Mouse (Mus musculus): Measurements from ENCODE around the gene Clcn2. TPM values are rescaled to one million over a fixed set of nuclear protein-coding genes. Genes with fewer than 3 reads are reported as not detected.

Clcn2 gene
- total and polyA plus RNA-seq, 3 experiments: 5.4 to 9.4 TPM; not detected in 1

DNA sequence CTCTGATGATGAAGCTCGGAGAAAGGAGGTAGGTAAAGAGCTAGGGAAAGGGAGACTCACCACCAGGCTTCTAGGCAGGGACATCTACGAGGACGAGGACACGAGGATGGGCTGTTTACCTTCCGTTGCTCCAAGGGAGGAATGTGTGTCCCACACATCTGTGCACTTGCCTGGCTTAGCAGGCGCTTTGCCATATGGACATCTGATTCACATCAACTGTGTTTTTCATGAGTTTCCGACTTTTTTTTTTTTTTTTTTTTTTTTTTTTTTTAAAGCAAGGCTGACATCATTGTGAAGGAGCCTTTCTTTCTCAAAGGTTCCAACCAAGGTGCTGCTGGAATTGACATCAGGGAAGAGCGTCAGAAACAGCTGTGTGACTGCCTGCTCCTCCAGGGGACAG lies 33.0 kb upstream of the Clcn2 start:
- no peak overlapping the region for H3K9ac ChIP-seq (ENCODE audit: control insufficient read depth, low read depth, low read length, poor library complexity, severe bottlenecking)
- no peak for TF ChIP-seq MAX (IDR thresholded peaks at IDR 0.05; ENCODE audit: low read length)
- TF ChIP-seq CTCF (IDR thresholded peaks at IDR 0.05 in 2 of 3, conservative IDR thresholded peaks at IDR 0.05 in 1 of 3; ENCODE audit: control insufficient read depth in 1 of 3, insufficient read depth in 1 of 3, low read depth in 2 of 3, low read length in 3 of 3, poor library complexity in 1 of 3, severe bottlenecking in 1 of 3): no peak
- no peak for TF ChIP-seq MXI1 (IDR thresholded peaks at IDR 0.05; ENCODE audit: low read depth, low read length)
- TF ChIP-seq NRF1 (IDR thresholded peaks at IDR 0.05; ENCODE audit: insufficient read depth, low read depth, low read length, poor library complexity, severe bottlenecking): no peak
- TF ChIP-seq UBTF (IDR thresholded peaks at IDR 0.05; ENCODE audit: borderline replicate concordance, insufficient read depth, low read depth, low read length): no peak
- no peak for TF ChIP-seq ETS1 (IDR thresholded peaks at IDR 0.05; ENCODE audit: low read depth, low read length)
- TF ChIP-seq ZNF384 (IDR thresholded peaks at IDR 0.05; ENCODE audit: low read depth, low read length): no peak
- TF ChIP-seq KAT2A (conservative IDR thresholded peaks at IDR 0.05; ENCODE audit: low read depth, low read length): no peak
- H3K4me3 ChIP-seq (ENCODE audit: control insufficient read depth in 1 of 2, insufficient read depth in 1 of 2, low read depth in 2 of 2, low read length in 2 of 2): no peak overlapping the region
- no peaks in the 10 kb centered on the region for H3K79me2 ChIP-seq (ENCODE audit: control insufficient read depth, insufficient read depth, low read length, poor library complexity)
- H3K4me1 ChIP-seq (ENCODE audit: control insufficient read depth in 1 of 2, insufficient read depth in 2 of 2, low read length in 2 of 2): no peaks in the 10 kb centered on the region
- H3K27ac ChIP-seq (ENCODE audit: control insufficient read depth, low read depth, low read length): no peak overlapping the region
- H3K27me3 ChIP-seq (ENCODE audit: control insufficient read depth in 1 of 2, insufficient read depth in 2 of 2, low read length in 2 of 2): peaks cover 4 to 13% of the 10 kb centered on the region in 2 experiments; a peak in 3 of 4 replicates
- no peak for DNase-seq (ENCODE audit: low read depth, low spot score)
- H3K9me3 ChIP-seq (replicated peaks; ENCODE audit: insufficient read depth, low read length): no peaks in the 10 kb centered on the region
- H3K36me3 ChIP-seq (ENCODE audit: control insufficient read depth in 1 of 2, insufficient read depth in 2 of 2, low read length in 2 of 2): no peaks in the 10 kb centered on the region

DNA sequence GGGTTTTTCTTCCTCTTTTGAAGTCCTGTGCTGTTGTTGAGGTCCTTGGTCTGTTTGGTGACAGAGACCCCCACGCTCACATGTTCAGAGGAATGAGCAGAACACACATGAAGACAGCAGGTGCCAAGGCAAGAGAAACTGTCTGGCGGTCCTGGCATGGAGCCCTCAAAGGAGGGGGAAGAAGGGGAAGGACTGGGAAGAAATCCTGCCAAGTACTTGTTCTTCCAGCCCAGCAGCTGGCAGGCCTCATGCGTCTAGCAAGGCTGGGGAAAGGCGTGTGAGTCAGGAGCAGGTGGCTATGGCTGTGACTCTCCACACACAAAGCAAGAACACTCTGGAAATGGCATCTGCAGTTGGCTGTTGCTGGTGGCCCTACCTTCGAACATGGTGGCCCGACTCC lies 29.1 kb upstream of the Clcn2 start:
- TF ChIP-seq ELF1 (IDR thresholded peaks at IDR 0.05; ENCODE audit: low read depth, low read length) (no peak), CHD2 (IDR thresholded peaks at IDR 0.05; ENCODE audit: low read length) (no peak), MEF2A (IDR thresholded peaks at IDR 0.05; ENCODE audit: extremely low read depth, insufficient replicate concordance, low read depth, low read length, poor library complexity, severe bottlenecking) (no peak), ZMIZ1 (IDR thresholded peaks at IDR 0.05; ENCODE audit: low read depth, low read length) (no peak), POLR2A (IDR thresholded peaks at IDR 0.05; ENCODE audit: control insufficient read depth in 1 of 2, insufficient read depth in 1 of 2, low read depth in 1 of 2, low read length in 2 of 2, poor library complexity in 1 of 2) (no peak), CHD1 (IDR thresholded peaks at IDR 0.05; ENCODE audit: low read depth, low read length) (no peak), EP300 (IDR thresholded peaks at IDR 0.05; ENCODE audit: low read depth in 1 of 2, low read length in 2 of 2) (no peak), USF1 (IDR thresholded peaks at IDR 0.05; ENCODE audit: low read depth, low read length) (no peak), MAZ (IDR thresholded peaks at IDR 0.05; ENCODE audit: low read depth, low read length) (no peak), NELFE (IDR thresholded peaks at IDR 0.05; ENCODE audit: low read depth, low read length) (no peak)
- Histone ChIP-seq H3K79me2 (ENCODE audit: control insufficient read depth, insufficient read depth, low read length, poor library complexity) (no peaks in the 10 kb centered on the region), H3K27ac (ENCODE audit: control insufficient read depth, low read depth, low read length) (no peak overlapping the region), H3K4me1 (ENCODE audit: control insufficient read depth in 1 of 2, insufficient read depth in 2 of 2, low read length in 2 of 2) (no peaks in the 10 kb centered on the region), H3K36me3 (ENCODE audit: control insufficient read depth in 1 of 2, insufficient read depth in 2 of 2, low read length in 2 of 2) (no peaks in the 10 kb centered on the region), H3K9ac (ENCODE audit: control insufficient read depth, low read depth, low read length, poor library complexity, severe bottlenecking) (no peak overlapping the region), H3K4me3 (ENCODE audit: control insufficient read depth in 1 of 2, insufficient read depth in 1 of 2, low read depth in 2 of 2, low read length in 2 of 2) (no peak overlapping the region), H3K27me3 (ENCODE audit: control insufficient read depth in 1 of 2, insufficient read depth in 2 of 2, low read length in 2 of 2) (peaks cover 1 to 11% of the 10 kb centered on the region in 2 experiments; a peak in 2 of 4 replicates), H3K9me3 (replicated peaks; ENCODE audit: insufficient read depth, low read length) (no peaks in the 10 kb centered on the region)
- DNase-seq (ENCODE audit: low read depth, low spot score): no peak

Measured in MEL (cell line).